ENCODE assay signal across 19 mouse cellular contexts in the genomic region with DNA sequence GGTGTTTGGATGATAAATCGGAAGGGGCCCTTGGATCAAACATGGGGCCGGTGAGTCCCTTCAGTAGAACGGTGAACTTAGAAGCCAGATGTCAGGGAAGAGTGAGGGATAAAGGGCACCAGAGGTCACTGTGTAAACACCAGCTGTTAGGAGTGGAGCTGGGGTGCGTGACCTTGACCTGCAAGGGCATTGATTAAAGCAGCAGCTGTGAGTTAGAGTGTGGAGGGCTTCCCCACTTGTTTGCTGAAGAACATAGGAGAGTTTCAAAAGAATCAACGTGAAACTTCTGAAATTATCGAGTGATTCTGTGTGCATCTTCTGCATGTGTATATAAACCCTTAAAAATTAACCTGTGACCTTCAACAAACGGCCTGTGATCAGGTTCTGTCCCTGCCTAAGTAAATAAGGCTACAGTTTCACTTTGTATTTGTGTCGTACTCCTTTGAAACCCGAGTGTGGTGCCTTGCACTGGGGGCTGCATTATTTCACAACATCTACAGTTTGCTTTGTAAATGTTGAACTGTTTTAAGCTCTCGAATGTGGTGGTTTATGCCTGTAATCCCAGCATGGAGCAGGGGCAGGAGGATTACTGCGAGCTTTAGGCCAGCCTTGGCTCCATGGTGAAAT.
DNase-seq lines count a peak whose midpoint lies in the region; ATAC-seq lines count a peak whose summit lies in the region.
"Had no signal": no experiment of that assay in that cellular context is flagged by ENCODE, and none has a peak within 500 bp of the region (broad histone marks: within the 10 kb centered on the region; RNA-seq: fewer than 3 reads in every experiment).

No protein-coding gene starts in this region.

- H3K27me3 ChIP-seq in kidney, embryonic 15.5 days = no peaks in the 10 kb centered on the region
- H3K27me3 ChIP-seq: embryonic facial prominence, embryonic 13.5 days; limb, embryonic 13.5 days had no signal

- ATAC-seq in kidney, embryonic 15.5 days (replicated peaks; ENCODE audit: low FRiP score) = 0 out of 2 replicates have a peak, but pooled peaks have one; percentile 61

- H3K9me3 ChIP-seq in kidney, embryonic 15.5 days (replicated peaks) = no peaks in the 10 kb centered on the region
- H3K9me3 ChIP-seq: embryonic facial prominence, embryonic 13.5 days; limb, embryonic 13.5 days; megakaryocyte, embryonic 14.5 days had no signal

- no peak overlapping the region for H3K4me3 ChIP-seq in kidney, embryonic 15.5 days (replicated peaks)
- H3K4me3 ChIP-seq: embryonic facial prominence, embryonic 13.5 days; left cerebral cortex, adult 2 months; limb, embryonic 13.5 days; megakaryocyte, embryonic 14.5 days had no signal

- H3K4me1 ChIP-seq in kidney, embryonic 15.5 days = peaks cover 29% of the 10 kb centered on the region
- H3K4me1 ChIP-seq: embryonic facial prominence, embryonic 13.5 days; megakaryocyte, embryonic 14.5 days had no signal

- no peak overlapping the region for H3K9ac ChIP-seq in kidney, embryonic 15.5 days
- H3K9ac ChIP-seq: embryonic facial prominence, embryonic 13.5 days; hindbrain, embryonic 14.5 days; limb, embryonic 13.5 days had no signal

- peaks cover 56% of the 10 kb centered on the region for H3K36me3 ChIP-seq in kidney, embryonic 15.5 days

- DNase-seq in kidney, adult 18-20 months = no peak
- peak; percentile 82 for DNase-seq in embryo, embryonic 10 days (ENCODE audit: low spot score)
- peak; percentile 45 for DNase-seq in liver
- peak; percentile 45 for DNase-seq in mesoderm, embryonic 11.5 days (ENCODE audit: low read depth, low spot score)
- no peak for DNase-seq in ovary, postnatal 14 days (ENCODE audit: low spot score)
- DNase-seq in frontal cortex, adult 2 months (ENCODE audit: extremely low spot score in 1 of 2, low spot score in 1 of 2) = no peak
- DNase-seq in gastrocnemius, postnatal 10 days = no peak
- DNase-seq: adrenal gland, postnatal 25 days; B cell, adult 2 months; cerebellum, adult 9-11 months; heart, adult 18-20 months; kidney, adult 9 months; thymus, adult 2 months had no signal

- H3K27ac ChIP-seq in kidney, embryonic 15.5 days = no peak overlapping the region
- H3K27ac ChIP-seq: embryonic facial prominence, embryonic 13.5 days; hindbrain, embryonic 14.5 days; left cerebral cortex, adult 2 months; limb, embryonic 13.5 days had no signal

- WGBS in kidney, embryonic 15.5 days = 36% methylated on average over 11 of the region's 11 CpGs

- no peak overlapping the region for H3K4me2 ChIP-seq in kidney, embryonic 15.5 days
- H3K4me2 ChIP-seq: embryonic facial prominence, embryonic 13.5 days; hindbrain, embryonic 14.5 days; limb, embryonic 13.5 days had no signal

Comparison
In these comparisons a context has a peak if more than half of its experiments do, and no peak if none do; other contexts are left out.
1. DNase-seq: peak in embryo, embryonic 10 days (single experiment), liver (single experiment) and mesoderm, embryonic 11.5 days (single experiment); none in kidney, adult 18-20 months (single experiment), ovary, postnatal 14 days (single experiment), frontal cortex, adult 2 months (0 of 2) and gastrocnemius, postnatal 10 days (single experiment).